Mouse (Mus musculus) B cell, adult 2 months (primary cell): Measurements from ENCODE around the gene Fkbp5.

ENCODE experiments used
- DNase-seq, 2 experiments: peaks; one replicate each; pipeline ENCODE4 v3.0.0; 2022

Fkbp5 gene

GRCm38 (mm10) chr17:28502196-28502821 is 15.0 kb downstream of the Fkbp5 start:
- no peak for DNase-seq

- no peak for DNase-seq
Observed at GRCm38 (mm10) chr17:28500465-28500864, 16.9 kb downstream of the Fkbp5 start.

GRCm38 (mm10) chr17:28499190-28499589 is 18.1 kb downstream of the Fkbp5 start:
- no peak for DNase-seq

- no peak for DNase-seq
Observed at GRCm38 (mm10) chr17:28495832-28496231, 21.5 kb downstream of the Fkbp5 start.

- DNase-seq: no peak
Observed at GRCm38 (mm10) chr17:28491035-28491770, 26.1 kb downstream of the Fkbp5 start.

GRCm38 (mm10) chr17:28488258-28489013 is 28.9 kb downstream of the Fkbp5 start:
- no peak for DNase-seq

- no peak for DNase-seq
Observed at GRCm38 (mm10) chr17:28487584-28488257, 29.6 kb downstream of the Fkbp5 start.

- peak in 1 of 2 experiments; percentile 27 for DNase-seq
Observed at GRCm38 (mm10) chr17:28486720-28487119, 30.6 kb downstream of the Fkbp5 start.

- peak; percentile 96 to 97 for DNase-seq
Observed at GRCm38 (mm10) chr17:28485977-28486400, 31.3 kb downstream of the Fkbp5 start.

GRCm38 (mm10) chr17:28485446-28485948 is 31.8 kb downstream of the Fkbp5 start:
- peak; percentile 51 to 57 for DNase-seq

- DNase-seq: no peak
Observed at GRCm38 (mm10) chr17:28484704-28485445, 32.5 kb downstream of the Fkbp5 start.

- DNase-seq: no peak
Observed at GRCm38 (mm10) chr17:28477421-28477820, 39.9 kb downstream of the Fkbp5 start.

- no peak for DNase-seq
Observed at GRCm38 (mm10) chr17:28476441-28476840, 40.9 kb downstream of the Fkbp5 start.

GRCm38 (mm10) chr17:28475593-28476325 is 41.6 kb downstream of the Fkbp5 start:
- DNase-seq: peak in 1 of 2 experiments; percentile 13

- DNase-seq: no peak
Observed at GRCm38 (mm10) chr17:28472696-28473095, 44.6 kb downstream of the Fkbp5 start.

- no peak for DNase-seq
Observed at GRCm38 (mm10) chr17:28470876-28471275, 46.5 kb downstream of the Fkbp5 start.

- peak; percentile 17 to 35 for DNase-seq
Observed at GRCm38 (mm10) chr17:28467749-28468148, 49.6 kb downstream of the Fkbp5 start.

GRCm38 (mm10) chr17:28465968-28466367 is 51.4 kb downstream of the Fkbp5 start:
- DNase-seq: no peak

- DNase-seq: no peak
Observed at GRCm38 (mm10) chr17:28463701-28464443, 53.5 kb downstream of the Fkbp5 start.

- no peak for DNase-seq
Observed at GRCm38 (mm10) chr17:28460388-28460787, 56.9 kb downstream of the Fkbp5 start.

GRCm38 (mm10) chr17:28455098-28455497 is 62.2 kb downstream of the Fkbp5 start:
- peak; percentile 52 to 61 for DNase-seq
